Mouse (Mus musculus) stomach, postnatal 0 days (tissue): ENCODE measurements at regions not wholly inside any gene's neighbourhood (a gene's known extent, or its start where the extent isn't known, plus 50 kb on each side); places are given as distances from the start of the nearest gene placed in this dataset.
A peak's percentile ranks its signal among the peaks of the same experiment; 100 is the strongest.

Experiments
- ATAC-seq: fragments of 200-750 bp; cut with Nextera tagmentation; 2 replicates; pipeline ENCODE4 v1.8.0; 2017; ENCODE audit not compliant: low FRiP score, low TSS enrichment
- DNase-seq: peaks from one replicate; pipeline ENCODE4 v3.0.0-alpha.2; 2016; ENCODE audit warnings: low spot score
- H3K27ac ChIP-seq: fragments of 300-500 bp; sonication (generic); replicated peaks from 2 replicates; pipeline ENCODE4 v1.5.1; 2014; ENCODE audit warnings: mild to moderate bottlenecking, control low read depth
- H3K27me3 ChIP-seq: fragments of 300-500 bp; sonication (generic); 2 replicates; pipeline ENCODE4 v1.6.1; 2014; ENCODE audit warnings: low read length; ENCODE audit not compliant: control insufficient read depth, insufficient read depth
- H3K36me3 ChIP-seq: fragments of 300-500 bp; sonication (generic); 2 replicates; pipeline ENCODE4 v1.6.1; 2014; ENCODE audit warnings: low read length, mixed read lengths; ENCODE audit not compliant: control insufficient read depth, insufficient read depth
- H3K4me1 ChIP-seq: fragments of 300-500 bp; sonication (generic); replicated peaks from 2 replicates; pipeline ENCODE4 v1.6.1; 2014; ENCODE audit warnings: antibody characterized with exemption; ENCODE audit not compliant: control insufficient read depth, insufficient read depth
- H3K4me2 ChIP-seq: fragments of 300-500 bp; sonication (generic); replicated peaks from 2 replicates; pipeline ENCODE4 v1.6.1; 2014; ENCODE audit warnings: low read depth, mild to moderate bottlenecking, control low read depth, moderate library complexity
- H3K4me3 ChIP-seq: fragments of 300-500 bp; sonication (generic); 2 replicates; pipeline ENCODE4 v1.5.1; 2014; ENCODE audit warnings: low read depth, low read length, control low read depth
- H3K9ac ChIP-seq: fragments of 300-500 bp; sonication (generic); 2 replicates; pipeline ENCODE4 v1.6.1; 2014; ENCODE audit warnings: mild to moderate bottlenecking, low read length, control low read depth, mixed read lengths
- H3K9me3 ChIP-seq: fragments of 300-500 bp; sonication (generic); 2 replicates; pipeline ENCODE4 v1.6.1; 2016; ENCODE audit warnings: low read length; ENCODE audit not compliant: control insufficient read depth
- CTCF ChIP-seq: IDR thresholded peaks from 2 replicates; pipeline ENCODE4 v1.5.1; 2016; ENCODE audit warnings: antibody characterized with exemption, low read depth, mild to moderate bottlenecking, moderate library complexity
- EP300 ChIP-seq: optimal IDR thresholded peaks from 2 replicates; pipeline ENCODE3; 2016; ENCODE audit warnings: antibody characterized with exemption
- WGBS: fragments of 180-500 bp; shearing (Covaris S2); extraction: QIAGEN DNeasy Blood & Tissue Kit; methylation state at CpG from one replicate; pipeline ENCODE4 v1.1.7; 2014; 5-methylcytosine and 5-hydroxymethylcytosine counted together

DNA sequence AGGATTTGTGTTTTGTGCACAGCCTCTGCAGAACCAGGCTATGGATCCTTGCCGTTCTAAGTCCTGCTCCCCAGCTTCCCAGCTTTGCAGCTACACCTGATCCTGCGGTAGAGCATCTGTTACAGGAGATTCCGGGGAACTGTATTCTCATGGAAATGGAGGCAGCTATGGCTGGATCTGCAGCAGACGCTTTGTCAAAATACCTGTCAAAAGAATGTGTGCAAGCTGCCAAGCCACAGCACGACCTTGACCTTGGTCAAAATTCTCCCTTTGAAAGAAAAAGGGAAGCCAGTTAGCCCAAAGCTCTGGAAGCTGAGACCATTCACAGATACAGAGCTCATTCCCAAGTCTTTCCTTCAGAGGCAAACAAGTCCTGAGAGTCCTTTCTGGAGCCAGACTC is 255.3 kb downstream of the Med13l start:
- Histone ChIP-seq H3K36me3 (no peaks in the 10 kb centered on the region), H3K9me3 (no peaks in the 10 kb centered on the region), H3K27ac (no peak overlapping the region), H3K27me3 (no peaks in the 10 kb centered on the region), H3K4me3 (no peak overlapping the region), H3K4me1 (no peaks in the 10 kb centered on the region), H3K9ac (no peak overlapping the region), H3K4me2 (no peak overlapping the region)
- ATAC-seq (no peak), DNase-seq (no peak)
- TF ChIP-seq EP300 (no peak), CTCF (no peak)
- WGBS = 59% methylated on average over 5 of the region's 5 CpGs

DNA sequence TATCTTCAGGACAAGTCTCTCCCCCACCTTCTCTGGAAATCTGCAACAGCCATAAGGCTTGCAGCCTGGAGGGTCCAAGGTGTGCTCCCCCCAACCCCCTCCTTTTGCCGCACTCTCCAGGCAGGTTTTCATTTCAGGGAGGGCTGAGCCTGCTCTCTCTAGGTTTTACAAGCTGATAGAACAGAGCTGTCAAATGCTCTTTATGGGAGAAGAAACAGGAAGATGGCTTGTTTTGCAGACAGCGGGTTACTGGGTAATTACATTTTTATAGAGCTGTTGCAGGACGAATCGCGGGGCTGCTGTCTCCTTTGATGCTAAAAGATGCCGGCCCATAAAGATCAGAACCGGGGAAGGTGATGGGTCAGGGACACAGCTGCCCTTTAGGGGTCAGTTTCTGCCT is 257.8 kb downstream of the Med13l start:
- 74% methylated on average over 7 of the region's 7 CpGs for WGBS
- Histone ChIP-seq H3K4me1 (no peaks in the 10 kb centered on the region), H3K9ac (no peak overlapping the region), H3K4me3 (no peak overlapping the region), H3K4me2 (no peak overlapping the region), H3K36me3 (no peaks in the 10 kb centered on the region), H3K27me3 (no peaks in the 10 kb centered on the region), H3K27ac (no peak overlapping the region), H3K9me3 (no peaks in the 10 kb centered on the region)
- TF ChIP-seq EP300 = no peak
- no peak for TF ChIP-seq CTCF
- no peak for DNase-seq
- no peak for ATAC-seq

DNA sequence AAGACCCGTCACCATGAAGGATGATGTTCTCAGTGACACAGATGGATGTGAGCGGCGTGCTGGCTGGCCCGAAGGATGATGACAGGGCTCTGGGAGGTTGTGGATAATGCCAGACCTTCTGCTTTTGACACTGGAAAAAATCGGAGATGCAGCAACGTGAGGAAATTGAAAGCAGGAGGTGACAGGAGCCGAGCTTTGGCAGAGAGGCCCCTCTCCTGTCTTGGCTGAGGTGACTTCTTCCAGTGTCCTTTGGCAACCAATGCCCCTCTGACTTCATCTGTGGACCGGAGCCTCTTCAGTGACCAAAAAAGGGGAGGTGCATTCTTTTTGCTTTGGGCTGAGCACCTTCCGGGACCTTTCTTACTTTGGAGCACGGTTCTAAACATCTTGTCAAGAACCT is 264.3 kb downstream of the Med13l start:
- TF ChIP-seq EP300 (no peak), CTCF (no peak)
- DNase-seq (no peak), ATAC-seq (no peak)
- no peaks in the 10 kb centered on the region for H3K27me3 ChIP-seq
- no peak overlapping the region for H3K4me3 ChIP-seq
- H3K4me2 ChIP-seq = no peak overlapping the region
- H3K9me3 ChIP-seq = no peaks in the 10 kb centered on the region
- 69% methylated on average over 10 of the region's 10 CpGs for WGBS
- H3K36me3 ChIP-seq = no peaks in the 10 kb centered on the region
- no peak overlapping the region for H3K27ac ChIP-seq
- no peaks in the 10 kb centered on the region for H3K4me1 ChIP-seq
- no peak overlapping the region for H3K9ac ChIP-seq

DNA sequence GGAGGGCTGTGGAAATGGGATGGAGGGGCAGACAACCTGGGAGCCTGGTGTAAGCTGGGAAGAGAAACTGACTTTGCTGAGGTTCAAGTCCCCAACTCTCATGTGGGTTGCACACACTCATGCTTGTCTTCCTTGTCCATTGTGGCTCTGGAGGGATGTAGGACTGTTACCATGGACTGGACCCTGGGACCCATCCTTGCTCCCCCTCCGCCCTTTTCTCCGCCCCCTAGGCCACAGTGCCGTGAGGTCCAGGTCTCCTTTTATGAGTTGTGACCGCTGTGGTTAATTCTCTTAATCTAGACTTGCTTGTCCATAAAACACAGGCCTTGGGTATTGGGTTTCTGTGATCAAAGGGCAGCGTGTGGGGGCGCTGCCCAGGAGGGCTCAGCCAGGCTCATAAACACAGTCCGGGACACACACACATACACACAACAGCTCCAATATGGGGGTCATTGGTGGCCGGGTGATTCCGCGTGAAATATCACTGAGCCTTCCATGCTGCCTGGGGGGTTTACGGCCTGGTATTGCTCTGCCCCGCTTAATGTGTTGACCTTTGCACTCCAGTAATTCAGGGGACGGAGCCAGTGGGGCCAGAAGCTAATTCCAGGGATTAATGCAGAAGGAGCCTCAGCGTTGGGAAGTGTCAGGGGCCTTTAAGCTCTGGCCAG is 268.7 kb downstream of the Med13l start:
- Histone ChIP-seq H3K9me3 (no peaks in the 10 kb centered on the region), H3K36me3 (no peaks in the 10 kb centered on the region), H3K9ac (no peak overlapping the region), H3K4me3 (no peak overlapping the region), H3K27me3 (no peaks in the 10 kb centered on the region), H3K4me2 (no peak overlapping the region), H3K27ac (no peak overlapping the region), H3K4me1 (no peaks in the 10 kb centered on the region)
- no peak for DNase-seq
- TF ChIP-seq CTCF = no peak
- no peak for TF ChIP-seq EP300
- 62% methylated on average over 14 of the region's 14 CpGs for WGBS
- no peak for ATAC-seq

DNA sequence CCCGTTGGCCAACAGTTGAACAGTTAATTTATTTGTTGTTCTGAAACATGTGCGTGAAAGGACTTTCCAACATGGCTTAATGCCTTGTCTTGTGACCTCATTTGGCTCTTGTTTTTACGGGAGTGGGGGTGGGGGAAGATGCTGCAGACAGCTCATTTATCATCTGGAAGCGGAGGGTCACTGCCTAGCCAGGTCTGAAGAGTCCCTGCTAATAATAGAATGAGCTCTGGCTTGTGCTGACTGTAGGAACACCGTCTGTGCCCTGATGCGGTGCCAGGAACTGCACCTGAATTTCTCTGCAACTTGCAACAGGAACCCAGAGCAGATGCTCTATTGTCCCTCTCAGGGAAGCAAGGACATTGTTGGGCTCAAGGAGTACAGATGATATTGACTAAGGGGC is 272.2 kb downstream of the Med13l start:
- no peaks in the 10 kb centered on the region for H3K27me3 ChIP-seq
- DNase-seq = no peak
- ATAC-seq = no peak
- TF ChIP-seq EP300 = no peak
- TF ChIP-seq CTCF = no peak
- H3K4me3 ChIP-seq = no peak overlapping the region
- no peak overlapping the region for H3K9ac ChIP-seq
- no peak overlapping the region for H3K4me2 ChIP-seq
- no peaks in the 10 kb centered on the region for H3K9me3 ChIP-seq
- H3K27ac ChIP-seq = no peak overlapping the region
- H3K4me1 ChIP-seq = no peaks in the 10 kb centered on the region
- WGBS = 27% methylated on average over 6 of the region's 6 CpGs
- no peaks in the 10 kb centered on the region for H3K36me3 ChIP-seq

DNA sequence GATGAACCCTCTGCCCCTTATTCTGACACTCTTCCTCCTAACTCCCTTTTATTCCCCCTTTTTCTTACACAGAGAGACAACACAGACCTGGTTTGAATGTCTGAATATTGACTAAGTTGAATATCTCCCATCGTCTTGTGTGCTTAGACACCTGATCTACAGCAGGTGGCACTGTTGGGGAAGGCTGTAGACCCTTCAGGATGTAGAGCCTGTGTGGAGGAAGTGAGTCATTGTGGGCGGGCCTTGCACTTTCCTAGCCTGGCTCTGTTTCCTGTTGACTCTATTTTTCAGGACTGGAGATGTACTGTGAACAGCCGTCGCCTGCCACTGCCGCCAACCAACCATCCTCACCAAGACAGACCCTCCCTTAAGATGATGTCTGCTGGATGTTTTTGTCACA is 273.6 kb downstream of the Med13l start:
- H3K4me1 ChIP-seq = no peaks in the 10 kb centered on the region
- peak; percentile 38; the same call in 1 of the 2 replicates for TF ChIP-seq CTCF
- no peak for TF ChIP-seq EP300
- no peaks in the 10 kb centered on the region for H3K9me3 ChIP-seq
- H3K4me2 ChIP-seq = no peak overlapping the region
- H3K9ac ChIP-seq = no peak overlapping the region
- ATAC-seq (no peak), DNase-seq (no peak)
- 79% methylated on average over 5 of the region's 5 CpGs for WGBS
- no peaks in the 10 kb centered on the region for H3K27me3 ChIP-seq
- no peak overlapping the region for H3K4me3 ChIP-seq
- no peak overlapping the region for H3K27ac ChIP-seq
- no peaks in the 10 kb centered on the region for H3K36me3 ChIP-seq
